Mouse (Mus musculus) stomach, postnatal 0 days (tissue): Measurements from ENCODE around the gene Gpatch8. TPM values are rescaled to one million over a fixed set of nuclear protein-coding genes. Genes with fewer than 3 reads are reported as not detected.

ENCODE experiments used
- ATAC-seq: fragments of 200-750 bp; cut with Nextera tagmentation; 2 replicates; pipeline ENCODE4 v1.8.0; 2017; ENCODE audit not compliant: low FRiP score, low TSS enrichment
- DNase-seq: peaks from one replicate; pipeline ENCODE4 v3.0.0-alpha.2; 2016; ENCODE audit warnings: low spot score
- H3K27ac ChIP-seq: fragments of 300-500 bp; sonication (generic); replicated peaks from 2 replicates; pipeline ENCODE4 v1.5.1; 2014; ENCODE audit warnings: mild to moderate bottlenecking, control low read depth
- H3K27me3 ChIP-seq: fragments of 300-500 bp; sonication (generic); 2 replicates; pipeline ENCODE4 v1.6.1; 2014; ENCODE audit warnings: low read length; ENCODE audit not compliant: control insufficient read depth, insufficient read depth
- H3K36me3 ChIP-seq: fragments of 300-500 bp; sonication (generic); 2 replicates; pipeline ENCODE4 v1.6.1; 2014; ENCODE audit warnings: low read length, mixed read lengths; ENCODE audit not compliant: control insufficient read depth, insufficient read depth
- H3K4me1 ChIP-seq: fragments of 300-500 bp; sonication (generic); replicated peaks from 2 replicates; pipeline ENCODE4 v1.6.1; 2014; ENCODE audit warnings: antibody characterized with exemption; ENCODE audit not compliant: control insufficient read depth, insufficient read depth
- H3K4me2 ChIP-seq: fragments of 300-500 bp; sonication (generic); replicated peaks from 2 replicates; pipeline ENCODE4 v1.6.1; 2014; ENCODE audit warnings: low read depth, mild to moderate bottlenecking, control low read depth, moderate library complexity
- H3K4me3 ChIP-seq: fragments of 300-500 bp; sonication (generic); 2 replicates; pipeline ENCODE4 v1.5.1; 2014; ENCODE audit warnings: low read depth, low read length, control low read depth
- H3K9ac ChIP-seq: fragments of 300-500 bp; sonication (generic); 2 replicates; pipeline ENCODE4 v1.6.1; 2014; ENCODE audit warnings: mild to moderate bottlenecking, low read length, control low read depth, mixed read lengths
- H3K9me3 ChIP-seq: fragments of 300-500 bp; sonication (generic); 2 replicates; pipeline ENCODE4 v1.6.1; 2016; ENCODE audit warnings: low read length; ENCODE audit not compliant: control insufficient read depth
- CTCF ChIP-seq: IDR thresholded peaks from 2 replicates; pipeline ENCODE4 v1.5.1; 2016; ENCODE audit warnings: antibody characterized with exemption, low read depth, mild to moderate bottlenecking, moderate library complexity
- EP300 ChIP-seq: optimal IDR thresholded peaks from 2 replicates; pipeline ENCODE3; 2016; ENCODE audit warnings: antibody characterized with exemption
- WGBS: fragments of 180-500 bp; shearing (Covaris S2); extraction: QIAGEN DNeasy Blood & Tissue Kit; methylation state at CpG from one replicate; pipeline ENCODE4 v1.1.7; 2014; 5-methylcytosine and 5-hydroxymethylcytosine counted together
- polyA plus RNA-seq: library from polyadenylated mRNA; unstranded; fragments of >200 nt; fragmentation: Nextera tagmentation; extraction: Ambion mirVana; gene quantifications from 2 replicates; pipeline ENCODE4 v1.2.1, GENCODE M21; 2015

The Gpatch8 gene
- polyA plus RNA-seq, 1 experiment from 2014 or later: 16.8 TPM

DNA sequence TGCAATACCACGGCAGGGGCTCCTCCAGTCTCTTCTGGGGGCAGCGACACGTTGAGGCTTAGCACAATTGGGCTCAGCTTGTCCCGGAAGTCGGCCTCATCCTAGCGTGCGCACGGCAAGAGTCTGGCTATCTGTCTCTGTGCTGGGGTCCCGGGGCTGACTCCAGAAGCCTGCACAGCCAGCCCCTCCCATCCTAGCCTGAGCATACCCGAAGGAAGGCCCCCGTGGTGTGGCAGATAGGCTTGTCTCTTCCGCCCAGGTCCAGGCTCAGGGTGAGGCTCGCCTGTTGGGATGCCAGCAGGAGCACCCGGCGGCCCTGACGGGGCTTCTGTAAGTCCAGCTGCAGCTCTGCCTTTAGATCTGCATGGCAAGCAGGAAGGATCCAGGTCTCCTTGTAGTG is 95.7 kb downstream of the Gpatch8 start:
- H3K9me3 ChIP-seq: no peaks in the 10 kb centered on the region
- H3K4me3 ChIP-seq: no peak overlapping the region
- TF ChIP-seq CTCF: no peak
- TF ChIP-seq EP300: no peak
- no peak overlapping the region for H3K9ac ChIP-seq
- H3K4me2 ChIP-seq: no peak overlapping the region
- H3K27me3 ChIP-seq: no peaks in the 10 kb centered on the region
- DNase-seq: no peak
- no peaks in the 10 kb centered on the region; the same call in 1 of the 2 replicates for H3K4me1 ChIP-seq
- no peak overlapping the region for H3K27ac ChIP-seq
- H3K36me3 ChIP-seq: no peaks in the 10 kb centered on the region
- WGBS: 56% methylated on average over 16 of the region's 16 CpGs
- no peak for ATAC-seq

DNA sequence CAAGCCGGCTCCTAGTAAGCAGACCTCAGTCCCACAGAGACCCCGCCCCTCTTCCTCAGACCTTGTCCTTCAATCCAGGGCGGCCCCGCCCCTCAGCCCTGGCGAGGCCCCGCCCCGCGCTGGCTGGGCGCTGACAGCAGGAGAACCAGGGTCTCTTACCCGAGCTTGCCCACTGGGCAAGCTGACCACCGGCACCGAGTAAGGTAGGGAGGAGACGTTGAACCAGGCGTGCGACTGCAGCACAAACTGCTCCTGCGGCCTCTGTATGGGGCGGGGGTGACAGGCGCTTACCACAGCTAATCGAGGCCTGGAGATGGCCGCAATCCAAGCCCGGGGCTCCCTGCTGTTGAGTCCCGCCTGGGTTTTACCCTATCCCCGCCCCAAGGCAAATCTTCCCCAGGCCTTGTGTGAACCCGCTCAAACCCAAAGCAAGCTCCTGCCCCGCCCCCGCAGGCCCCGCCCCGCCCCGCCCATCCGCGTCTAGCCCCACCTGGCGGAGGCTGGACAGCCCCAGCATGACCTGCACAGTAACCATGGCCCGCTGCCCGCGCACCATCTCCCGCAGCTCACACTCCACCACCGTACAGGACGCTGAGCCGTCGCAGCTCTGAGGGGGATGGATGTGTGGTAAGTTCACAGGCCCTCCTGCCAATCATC is 100.3 kb downstream of the Gpatch8 start:
- TF ChIP-seq EP300 (no peak), CTCF (peak; percentile 65)
- H3K36me3 ChIP-seq: no peaks in the 10 kb centered on the region
- H3K9me3 ChIP-seq: no peaks in the 10 kb centered on the region
- H3K27ac ChIP-seq: peak overlapping the region; percentile 67
- no peaks in the 10 kb centered on the region; the same call in 1 of the 2 replicates for H3K4me1 ChIP-seq
- DNase-seq (peak; percentile 93), ATAC-seq (peak; percentile 84)
- H3K9ac ChIP-seq: peak overlapping the region; percentile 56
- H3K27me3 ChIP-seq: no peaks in the 10 kb centered on the region
- H3K4me3 ChIP-seq: peak overlapping the region; percentile 51
- peak overlapping the region; percentile 70 for H3K4me2 ChIP-seq
- 0% methylated on average over 37 of the region's 40 CpGs for WGBS

- Histone ChIP-seq H3K4me2 (no peak overlapping the region), H3K9me3 (no peaks in the 10 kb centered on the region), H3K4me3 (no peak overlapping the region), H3K4me1 (peaks cover 2% of the 10 kb centered on the region; the same call in 1 of the 2 replicates), H3K36me3 (no peaks in the 10 kb centered on the region), H3K9ac (no peak overlapping the region), H3K27me3 (no peaks in the 10 kb centered on the region), H3K27ac (no peak overlapping the region)
- no peak for ATAC-seq
- DNase-seq: no peak
- WGBS: 35% methylated on average over 10 of the region's 10 CpGs
- TF ChIP-seq EP300: no peak
- no peak for TF ChIP-seq CTCF
These were observed 103.1 kb downstream of the Gpatch8 start for GRCm38 (mm10) chr11:102453131-102453530.

GRCm38 (mm10) chr11:102449043-102450008 is 106.9 kb downstream of the Gpatch8 start:
- TF ChIP-seq EP300 (peak; percentile 66), CTCF (no peak)
- ATAC-seq (no peak), DNase-seq (no peak)
- peaks cover 15% of the 10 kb centered on the region for H3K4me1 ChIP-seq
- H3K4me3 ChIP-seq: no peak overlapping the region
- H3K36me3 ChIP-seq: no peaks in the 10 kb centered on the region
- no peak overlapping the region for H3K4me2 ChIP-seq
- no peak overlapping the region for H3K9ac ChIP-seq
- no peaks in the 10 kb centered on the region for H3K9me3 ChIP-seq
- no peaks in the 10 kb centered on the region for H3K27me3 ChIP-seq
- H3K27ac ChIP-seq: peak overlapping the region; percentile 58
- WGBS: 32% methylated on average over 17 of the region's 17 CpGs

GRCm38 (mm10) chr11:102448327-102448726 is 107.9 kb downstream of the Gpatch8 start:
- Histone ChIP-seq H3K36me3 (no peaks in the 10 kb centered on the region), H3K9me3 (no peaks in the 10 kb centered on the region), H3K9ac (no peak overlapping the region), H3K4me1 (peaks cover 15% of the 10 kb centered on the region), H3K4me2 (0 out of 2 replicates have a peak overlapping the region, but pooled peaks have one; percentile 96), H3K27me3 (no peaks in the 10 kb centered on the region), H3K27ac (peak overlapping the region; percentile 31), H3K4me3 (no peak overlapping the region)
- 23% methylated on average over 8 of the region's 8 CpGs for WGBS
- TF ChIP-seq EP300 (no peak), CTCF (no peak)
- DNase-seq (no peak), ATAC-seq (no peak)
